Mouse (Mus musculus): ENCODE measurements around the gene Slc9a9.

- no peak for TF ChIP-seq POLR2A (IDR thresholded peaks at IDR 0.05; ENCODE audit: borderline replicate concordance, insufficient read depth, low read length)
- TF ChIP-seq CTCF (IDR thresholded peaks at IDR 0.05; ENCODE audit: borderline replicate concordance, insufficient read depth, low read depth, low read length) = no peak
Observed at GRCm38 (mm10) chr9:94740841-94741240, 71.1 kb downstream of the Slc9a9 start.

Measured in cerebellum, adult 2 months (tissue).